Mouse (Mus musculus) v-Abl transformed pro-B cells (cell line): ENCODE data around the gene Gm5868.

Source experiments
- in situ Hi-C, 2 experiments: fragments of 400-800 bp; cut with MboI; formaldehyde crosslinking; loops; one replicate each; pipeline ENCODE4 v1.15.1; 2025; ENCODE audit not compliant: unreplicated experiment in 2 of 2

Gm5868 gene

GRCm38 (mm10) chr5:72556245-72556644 is 31.1 kb downstream of the Gm5868 start:
- in situ Hi-C loops = loop anchor here (25.0 kb wide), 2 partner anchors 369 to 394 kb away; partner anchors contain the start of gene Commd8 (in 1 of the 2)

GRCm38 (mm10) chr5:72551209-72551608 is 36.1 kb downstream of the Gm5868 start:
- in situ Hi-C loops = loop anchor here (25.0 kb wide), 2 partner anchors 364 to 389 kb away; partner anchors contain the start of gene Commd8 (in 1 of the 2)
